Mouse (Mus musculus) cerebellum, adult 11 months (tissue): ENCODE data around the gene Mrgprb1.
"Not testable (repeated sequence)": the region's sequence is repeated elsewhere in the genome, so short reads cannot be mapped to it uniquely, and the experiment has no call there.

Experiments used
- DNase-seq: peaks from one replicate; pipeline ENCODE4 v3.0.0; 2022

Gene Mrgprb1

DNA sequence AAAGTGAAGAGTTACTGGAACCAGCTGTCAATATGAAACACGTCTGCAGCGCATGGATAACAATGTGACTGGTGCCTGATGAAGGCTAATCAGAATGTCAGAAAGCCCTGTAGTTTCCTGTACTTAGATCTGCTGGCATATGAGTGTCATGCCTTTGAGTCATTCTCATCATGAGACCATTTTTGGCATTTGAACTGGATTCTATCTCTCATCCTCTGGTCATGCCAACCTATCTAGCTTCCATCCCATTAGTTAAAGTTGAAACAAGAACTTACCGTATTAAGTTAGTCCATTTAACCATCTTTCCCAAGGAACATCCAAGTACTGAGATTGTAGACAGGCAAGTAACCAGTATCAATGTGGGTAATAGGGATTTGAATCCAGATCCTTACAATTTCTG, at the start of gene Mrgprb1:
Gene Mrgprb1, minus strand, starts transcription at position 101 of the 400 bp plus-strand sequence.
- no peak for DNase-seq

DNA sequence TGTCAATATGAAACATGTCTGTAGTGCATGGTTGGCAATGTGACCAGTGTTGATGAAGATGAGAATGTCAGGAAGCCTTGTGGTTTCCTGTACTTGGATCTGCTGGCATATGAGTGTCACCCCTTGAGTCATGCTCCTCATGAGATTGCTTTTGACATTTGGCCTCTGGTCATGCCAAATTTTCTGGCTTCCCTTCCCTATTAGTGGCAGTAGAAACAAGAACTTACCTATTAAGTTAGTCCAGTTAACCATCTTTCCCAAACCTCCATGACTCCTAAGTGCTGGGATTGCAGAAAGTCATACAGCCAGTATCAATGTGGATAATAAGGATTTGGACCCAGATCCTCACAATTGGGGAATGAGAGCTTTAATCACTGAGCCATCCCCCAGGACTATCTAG, 43.1 kb upstream of the Mrgprb1 start, which contains the start of gene Mrgprx2:
Gene Mrgprx2, minus strand, starts transcription at position 101 of the 400 bp plus-strand sequence.
- DNase-seq = no peak

GRCm38 (mm10) chr7:48436581-48436980, 19.6 kb downstream of the Mrgprb1 start:
- no peak for DNase-seq

DNA sequence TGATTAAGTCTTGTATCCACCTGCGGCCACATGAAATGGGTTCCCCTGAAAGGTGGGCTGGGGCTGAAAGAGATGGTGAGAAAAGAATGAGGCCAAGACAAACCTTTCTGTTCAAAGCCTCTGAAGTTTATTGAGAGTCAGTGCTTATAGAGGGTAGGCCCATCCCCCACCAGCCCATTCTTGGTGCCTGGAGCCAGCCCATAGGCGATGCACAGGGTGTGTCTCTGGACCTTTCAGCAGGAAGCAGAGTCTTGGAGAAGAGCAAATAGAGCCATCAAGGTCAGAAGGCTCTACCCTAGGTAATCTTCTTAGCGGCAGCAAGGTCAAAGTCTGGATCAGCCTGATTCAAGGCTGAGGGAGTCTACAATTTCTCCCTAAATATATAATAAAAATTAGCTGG, 20.2 kb downstream of the Mrgprb1 start:
- not testable (repeated sequence) for DNase-seq
